Mouse (Mus musculus): ENCODE results near the gene Hdac7. TPM values are rescaled to one million over a fixed set of nuclear protein-coding genes. Genes with fewer than 3 reads are reported as not detected.

Hdac7 gene
- polyA plus RNA-seq, 2 experiments, result 36.5 to 79.3 TPM

- Histone ChIP-seq H3K4me2 (replicated peaks; ENCODE audit: low read depth, low read length, severe bottlenecking) (no peak overlapping the region), H3K9ac (ENCODE audit: low read depth, low read length, severe bottlenecking) (no peak overlapping the region), H3K4me1 (ENCODE audit: control insufficient read depth, insufficient read depth, low read length) (no peaks in the 10 kb centered on the region), H3K4me3 (replicated peaks; ENCODE audit: low read length) (no peak overlapping the region), H3K36me3 (ENCODE audit: control insufficient read depth, insufficient read depth, low read length) (peaks cover 80% of the 10 kb centered on the region), H3K27me3 (ENCODE audit: control insufficient read depth, insufficient read depth, low read length) (no peaks in the 10 kb centered on the region), H3K9me3 (ENCODE audit: control insufficient read depth, low read length) (no peaks in the 10 kb centered on the region), H3K27ac (replicated peaks; ENCODE audit: low read depth, low read length) (no peak overlapping the region)
- WGBS, result 77% methylated on average over 5 of the region's 5 CpGs
- TF ChIP-seq POLR2A (IDR thresholded peaks at IDR 0.05; ENCODE audit: borderline replicate concordance, extremely low read depth, insufficient read depth, insufficient read length), result no peak
- DNase-seq (ENCODE audit: low spot score) (no peak), ATAC-seq (ENCODE audit: low FRiP score, low read depth) (no peak)
These were observed 50.0 kb downstream of the Hdac7 start for GRCm38 (mm10) chr15:97794268-97794667.

GRCm38 (mm10) chr15:97793386-97794153 is 50.7 kb downstream of the Hdac7 start:
- no peak for ATAC-seq (ENCODE audit: low FRiP score, low read depth)
- 91% methylated on average over 18 of the region's 18 CpGs for WGBS
- Histone ChIP-seq H3K27ac (replicated peaks; ENCODE audit: low read depth, low read length) (no peak overlapping the region), H3K9ac (ENCODE audit: low read depth, low read length, severe bottlenecking) (no peak overlapping the region), H3K4me2 (replicated peaks; ENCODE audit: low read depth, low read length, severe bottlenecking) (no peak overlapping the region), H3K27me3 (ENCODE audit: control insufficient read depth, insufficient read depth, low read length) (no peaks in the 10 kb centered on the region), H3K9me3 (ENCODE audit: control insufficient read depth, low read length) (no peaks in the 10 kb centered on the region), H3K4me3 (replicated peaks; ENCODE audit: low read length) (no peak overlapping the region), H3K4me1 (ENCODE audit: control insufficient read depth, insufficient read depth, low read length) (no peaks in the 10 kb centered on the region), H3K36me3 (ENCODE audit: control insufficient read depth, insufficient read depth, low read length) (peaks cover 73% of the 10 kb centered on the region)
- DNase-seq (ENCODE audit: low spot score), result no peak
- TF ChIP-seq POLR2A (IDR thresholded peaks at IDR 0.05; ENCODE audit: borderline replicate concordance, extremely low read depth, insufficient read depth, insufficient read length), result no peak

GRCm38 (mm10) chr15:97791126-97791700 is 53.1 kb downstream of the Hdac7 start:
- Histone ChIP-seq H3K9me3 (ENCODE audit: control insufficient read depth, low read length) (no peaks in the 10 kb centered on the region), H3K4me2 (replicated peaks; ENCODE audit: low read depth, low read length, severe bottlenecking) (no peak overlapping the region), H3K36me3 (ENCODE audit: control insufficient read depth, insufficient read depth, low read length) (peaks cover 50% of the 10 kb centered on the region), H3K4me3 (replicated peaks; ENCODE audit: low read length) (no peak overlapping the region), H3K27me3 (ENCODE audit: control insufficient read depth, insufficient read depth, low read length) (no peaks in the 10 kb centered on the region), H3K27ac (replicated peaks; ENCODE audit: low read depth, low read length) (no peak overlapping the region), H3K9ac (ENCODE audit: low read depth, low read length, severe bottlenecking) (no peak overlapping the region), H3K4me1 (ENCODE audit: control insufficient read depth, insufficient read depth, low read length) (no peaks in the 10 kb centered on the region)
- WGBS, result 88% methylated on average over 11 of the region's 11 CpGs
- ATAC-seq (ENCODE audit: low FRiP score, low read depth) (no peak), DNase-seq (ENCODE audit: low spot score) (no peak)
- TF ChIP-seq POLR2A (IDR thresholded peaks at IDR 0.05; ENCODE audit: borderline replicate concordance, extremely low read depth, insufficient read depth, insufficient read length), result no peak

- Histone ChIP-seq H3K4me1 (ENCODE audit: control insufficient read depth, insufficient read depth, low read length) (peaks cover under 1% of the 10 kb centered on the region), H3K9me3 (ENCODE audit: control insufficient read depth, low read length) (no peaks in the 10 kb centered on the region), H3K9ac (ENCODE audit: low read depth, low read length, severe bottlenecking) (no peak overlapping the region), H3K27me3 (ENCODE audit: control insufficient read depth, insufficient read depth, low read length) (no peaks in the 10 kb centered on the region), H3K27ac (replicated peaks; ENCODE audit: low read depth, low read length) (no peak overlapping the region), H3K4me2 (replicated peaks; ENCODE audit: low read depth, low read length, severe bottlenecking) (no peak overlapping the region), H3K4me3 (replicated peaks; ENCODE audit: low read length) (no peak overlapping the region), H3K36me3 (ENCODE audit: control insufficient read depth, insufficient read depth, low read length) (peaks cover 38% of the 10 kb centered on the region)
- peak; percentile 14; the same call in 1 of the 2 replicates for ATAC-seq (ENCODE audit: low FRiP score, low read depth)
- 48% methylated on average over 17 of the region's 20 CpGs for WGBS
- DNase-seq (ENCODE audit: low spot score), result peak; percentile 55
- TF ChIP-seq POLR2A (IDR thresholded peaks at IDR 0.05; ENCODE audit: borderline replicate concordance, extremely low read depth, insufficient read depth, insufficient read length), result no peak
These were observed 54.4 kb downstream of the Hdac7 start for GRCm38 (mm10) chr15:97789761-97790505.

GRCm38 (mm10) chr15:97788821-97789220 is 55.5 kb downstream of the Hdac7 start:
- DNase-seq (ENCODE audit: low spot score) (no peak), ATAC-seq (ENCODE audit: low FRiP score, low read depth) (no peak)
- no peak for TF ChIP-seq POLR2A (IDR thresholded peaks at IDR 0.05; ENCODE audit: borderline replicate concordance, extremely low read depth, insufficient read depth, insufficient read length)
- Histone ChIP-seq H3K4me2 (replicated peaks; ENCODE audit: low read depth, low read length, severe bottlenecking) (no peak overlapping the region), H3K27ac (replicated peaks; ENCODE audit: low read depth, low read length) (no peak overlapping the region), H3K4me3 (replicated peaks; ENCODE audit: low read length) (no peak overlapping the region), H3K9me3 (ENCODE audit: control insufficient read depth, low read length) (no peaks in the 10 kb centered on the region), H3K27me3 (ENCODE audit: control insufficient read depth, insufficient read depth, low read length) (no peaks in the 10 kb centered on the region), H3K36me3 (ENCODE audit: control insufficient read depth, insufficient read depth, low read length) (peaks cover 26% of the 10 kb centered on the region), H3K4me1 (ENCODE audit: control insufficient read depth, insufficient read depth, low read length) (peaks cover 4% of the 10 kb centered on the region), H3K9ac (ENCODE audit: low read depth, low read length, severe bottlenecking) (no peak overlapping the region)
- 70% methylated on average over 6 of the region's 6 CpGs for WGBS
